8 mouse cellular contexts compared by ENCODE assay signal in genomic region chr19:53901931-53902738, GRCm38 (mm10). TPM values are rescaled to one million over a fixed set of nuclear protein-coding genes. Genes with fewer than 3 reads are reported as not detected.
DNase-seq lines count a peak whose midpoint lies in the region; ATAC-seq lines count a peak whose summit lies in the region.

No protein-coding gene starts in this region.

- H3K4me2 ChIP-seq in lung, embryonic 16.5 days (ENCODE audit: low read depth, low read length), result peak overlapping the region; percentile 77
- H3K4me2 ChIP-seq in hindbrain, embryonic 16.5 days (ENCODE audit: low read length), result peak overlapping the region; percentile 84
- H3K4me2 ChIP-seq in midbrain, embryonic 11.5 days, result peak overlapping the region; percentile 72

- H3K4me1 ChIP-seq in lung, embryonic 16.5 days (replicated peaks; ENCODE audit: control insufficient read depth, insufficient read depth, low read length), result peaks cover 19% of the 10 kb centered on the region
- peaks cover 27% of the 10 kb centered on the region for H3K4me1 ChIP-seq in embryonic facial prominence, embryonic 10.5 days
- H3K4me1 ChIP-seq in hindbrain, embryonic 16.5 days (ENCODE audit: control insufficient read depth, insufficient read depth, low read depth, low read length), result peaks cover 22% of the 10 kb centered on the region
- H3K4me1 ChIP-seq in midbrain, embryonic 11.5 days (ENCODE audit: control insufficient read depth, insufficient read depth, low read length), result peaks cover 11% of the 10 kb centered on the region; the same call in 1 of the 2 replicates

- no peaks in the 10 kb centered on the region for H3K9me3 ChIP-seq in lung, embryonic 16.5 days (ENCODE audit: control insufficient read depth, low read length)
- H3K9me3 ChIP-seq in embryonic facial prominence, embryonic 10.5 days, result no peaks in the 10 kb centered on the region
- no peaks in the 10 kb centered on the region for H3K9me3 ChIP-seq in hindbrain, embryonic 16.5 days (ENCODE audit: control insufficient read depth, low read length)
- H3K9me3 ChIP-seq in midbrain, embryonic 11.5 days (ENCODE audit: control insufficient read depth, low read length), result no peaks in the 10 kb centered on the region

- 25% methylated on average over 15 of the region's 15 CpGs for WGBS in lung, embryonic 16.5 days
- 59% methylated on average over 15 of the region's 15 CpGs for WGBS in embryonic facial prominence, embryonic 10.5 days
- WGBS in hindbrain, embryonic 16.5 days, result 64% methylated on average over 15 of the region's 15 CpGs
- 66% methylated on average over 15 of the region's 15 CpGs for WGBS in midbrain, embryonic 11.5 days

- H3K4me3 ChIP-seq in lung, embryonic 16.5 days (ENCODE audit: low read length), result peak overlapping the region; percentile 98
- peak overlapping the region; percentile 95 for H3K4me3 ChIP-seq in embryonic facial prominence, embryonic 10.5 days
- H3K4me3 ChIP-seq in hindbrain, embryonic 16.5 days (ENCODE audit: low read length), result peak overlapping the region; percentile 56
- H3K4me3 ChIP-seq in midbrain, embryonic 11.5 days (ENCODE audit: low read depth, low read length), result peak overlapping the region; percentile 96; the same call in 1 of the 2 replicates

- H3K9ac ChIP-seq in lung, embryonic 16.5 days (ENCODE audit: low read length), result peak overlapping the region; percentile 81
- peak overlapping the region; percentile 82 for H3K9ac ChIP-seq in hindbrain, embryonic 16.5 days (ENCODE audit: low read depth, low read length)
- H3K9ac ChIP-seq in midbrain, embryonic 11.5 days (ENCODE audit: low read length), result peak overlapping the region; percentile 63

- intact Hi-C loops in left cerebral cortex, postnatal 36 days (cut with DNase I), result loop anchor here (2.0 kb wide), 1 partner anchor 49 kb away; no protein-coding TSS in a partner anchor

- H3K27me3 ChIP-seq in lung, embryonic 16.5 days (ENCODE audit: control insufficient read depth, insufficient read depth, low read depth, low read length), result no peaks in the 10 kb centered on the region
- H3K27me3 ChIP-seq in embryonic facial prominence, embryonic 10.5 days (replicated peaks; ENCODE audit: low read depth, poor library complexity, severe bottlenecking), result no peaks in the 10 kb centered on the region
- H3K27me3 ChIP-seq in hindbrain, embryonic 16.5 days (replicated peaks; ENCODE audit: control insufficient read depth, insufficient read depth, low read length), result no peaks in the 10 kb centered on the region
- no peaks in the 10 kb centered on the region for H3K27me3 ChIP-seq in midbrain, embryonic 11.5 days (ENCODE audit: control insufficient read depth, insufficient read depth, low read length)

- no peaks in the 10 kb centered on the region for H3K36me3 ChIP-seq in lung, embryonic 16.5 days (ENCODE audit: control insufficient read depth, insufficient read depth, low read length)
- H3K36me3 ChIP-seq in embryonic facial prominence, embryonic 10.5 days (replicated peaks), result no peaks in the 10 kb centered on the region
- H3K36me3 ChIP-seq in hindbrain, embryonic 16.5 days (ENCODE audit: control insufficient read depth, insufficient read depth, low read length), result no peaks in the 10 kb centered on the region
- no peaks in the 10 kb centered on the region for H3K36me3 ChIP-seq in midbrain, embryonic 11.5 days (ENCODE audit: control insufficient read depth, insufficient read depth, low read length)

- ATAC-seq in lung, embryonic 16.5 days (ENCODE audit: low read depth), result no peak
- ATAC-seq in hindbrain, embryonic 16.5 days, result no peak
- no peak; the same call in 1 of the 2 replicates for ATAC-seq in midbrain, embryonic 11.5 days (ENCODE audit: low FRiP score)

- H3K27ac ChIP-seq in lung, embryonic 16.5 days (ENCODE audit: low read length), result peak overlapping the region; percentile 95
- H3K27ac ChIP-seq in embryonic facial prominence, embryonic 10.5 days (replicated peaks), result peak overlapping the region; percentile 95
- peak overlapping the region; percentile 89 for H3K27ac ChIP-seq in hindbrain, embryonic 16.5 days (ENCODE audit: low read depth, low read length)
- H3K27ac ChIP-seq in midbrain, embryonic 11.5 days (ENCODE audit: low read depth, low read length), result no peak overlapping the region

- DNase-seq in lung, postnatal 25 days (ENCODE audit: low spot score), result no peak
- DNase-seq in embryonic facial prominence, embryonic 10.5 days (ENCODE audit: low spot score), result no peak
- DNase-seq in midbrain, embryonic 11.5 days (ENCODE audit: low spot score, missing footprints), result no peak
- no peak for DNase-seq in retina, embryonic 14.5 days (ENCODE audit: low spot score)
- DNase-seq in left cerebral cortex, postnatal 36 days (ENCODE audit: low spot score in 2 of 2), result no peak
- DNase-seq in lung, postnatal 36 days, result no peak

RNA-seq across cellular contexts. Expression of gene Pdcd4, which starts 10.1 kb away (rescaled TPM):
- 99.3 and 112 TPM in 2 replicates for polyA plus RNA-seq in lung, embryonic 16.5 days (2015; fragmentation: Nextera tagmentation; extraction: Ambion mirVana)
- polyA plus RNA-seq in embryonic facial prominence, embryonic 10.5 days (2016; fragmentation: Nextera tagmentation; extraction: Ambion mirVana), result 66.5 and 78.8 TPM in 2 replicates
- 54.8 and 63.2 TPM in 2 replicates for polyA plus RNA-seq in hindbrain, embryonic 16.5 days (2015; fragmentation: Nextera tagmentation; extraction: Ambion mirVana)
- 61.9 and 65.7 TPM in 2 replicates for polyA plus RNA-seq in midbrain, embryonic 11.5 days (2014; fragmentation: Nextera tagmentation; extraction: Ambion mirVana)
- 100 to 1,000 TPM in 1 of 2 experiments, 10 to 100 TPM in 1; 98.6 to 113 TPM for total RNA-seq in left cerebral cortex, postnatal 36 days (2021)

RNA-seq across cellular contexts. Expression of gene Shoc2, which starts 42.0 kb away (rescaled TPM):
- 45.8 and 49.5 TPM in 2 replicates for polyA plus RNA-seq in lung, embryonic 16.5 days (2015; fragmentation: Nextera tagmentation; extraction: Ambion mirVana)
- polyA plus RNA-seq in embryonic facial prominence, embryonic 10.5 days (2016; fragmentation: Nextera tagmentation; extraction: Ambion mirVana), result 62.7 and 65.9 TPM in 2 replicates
- polyA plus RNA-seq in hindbrain, embryonic 16.5 days (2015; fragmentation: Nextera tagmentation; extraction: Ambion mirVana), result 55.4 and 67.7 TPM in 2 replicates
- polyA plus RNA-seq in midbrain, embryonic 11.5 days (2014; fragmentation: Nextera tagmentation; extraction: Ambion mirVana), result 78.6 and 88.5 TPM in 2 replicates
- total RNA-seq in left cerebral cortex, postnatal 36 days (2021), result 10 to 100 TPM; 48.4 to 53.3 TPM

RNA-seq across cellular contexts. Expression of gene Bbip1, which starts 42.3 kb away (rescaled TPM):
- 62.2 and 64.4 TPM in 2 replicates for polyA plus RNA-seq in lung, embryonic 16.5 days (2015; fragmentation: Nextera tagmentation; extraction: Ambion mirVana)
- 86.7 and 89.7 TPM in 2 replicates for polyA plus RNA-seq in embryonic facial prominence, embryonic 10.5 days (2016; fragmentation: Nextera tagmentation; extraction: Ambion mirVana)
- polyA plus RNA-seq in hindbrain, embryonic 16.5 days (2015; fragmentation: Nextera tagmentation; extraction: Ambion mirVana), result 134 and 142 TPM in 2 replicates
- 147 and 148 TPM in 2 replicates for polyA plus RNA-seq in midbrain, embryonic 11.5 days (2014; fragmentation: Nextera tagmentation; extraction: Ambion mirVana)
- 10 to 100 TPM; 53.4 to 54.9 TPM for total RNA-seq in left cerebral cortex, postnatal 36 days (2021)
